Mouse (Mus musculus) embryonic facial prominence, embryonic 12.5 days (tissue): Measurements from ENCODE around the gene Tmtc2. TPM values are rescaled to one million over a fixed set of nuclear protein-coding genes. Genes with fewer than 3 reads are reported as not detected.

ENCODE experiments used
- ATAC-seq: fragments of 200-750 bp; cut with Nextera tagmentation; 2 replicates; pipeline ENCODE4 v1.8.0; 2017; ENCODE audit not compliant: insufficient number of reproducible peaks, insufficient read depth, low FRiP score, low TSS enrichment
- H3K27ac ChIP-seq: fragments of 300-500 bp; sonication (generic); 2 replicates; pipeline ENCODE4 v1.5.1; 2016; ENCODE audit warnings: mild to moderate bottlenecking
- H3K27me3 ChIP-seq: fragments of 300-500 bp; sonication (generic); 2 replicates; pipeline ENCODE4 v1.6.1; 2016; ENCODE audit warnings: mild to moderate bottlenecking, moderate library complexity
- H3K36me3 ChIP-seq: fragments of 300-500 bp; sonication (generic); 2 replicates; pipeline ENCODE4 v1.6.1; 2016; ENCODE audit warnings: mild to moderate bottlenecking
- H3K4me1 ChIP-seq: fragments of 300-500 bp; sonication (generic); 2 replicates; pipeline ENCODE4 v1.6.1; 2016
- H3K4me2 ChIP-seq: fragments of 300-500 bp; sonication (generic); replicated peaks from 2 replicates; pipeline ENCODE4 v1.6.1; 2016; ENCODE audit warnings: mild to moderate bottlenecking, moderate library complexity
- H3K4me3 ChIP-seq: fragments of 300-500 bp; sonication (generic); 2 replicates; pipeline ENCODE4 v1.5.1; 2016; ENCODE audit warnings: mild to moderate bottlenecking
- H3K9ac ChIP-seq: fragments of 300-500 bp; sonication (generic); 2 replicates; pipeline ENCODE4 v1.6.1; 2016; ENCODE audit warnings: mild to moderate bottlenecking, moderate library complexity
- H3K9me3 ChIP-seq: fragments of 300-500 bp; sonication (generic); 2 replicates; pipeline ENCODE4 v1.6.1; 2016; ENCODE audit warnings: mild to moderate bottlenecking, moderate library complexity
- WGBS: fragments of 180-500 bp; shearing (Covaris S2); methylation state at CpG from one replicate; pipeline ENCODE4 v1.1.7; 2016; 5-methylcytosine and 5-hydroxymethylcytosine counted together
- polyA plus RNA-seq: library from polyadenylated mRNA; unstranded; fragments of >200 nt; fragmentation: Nextera tagmentation; extraction: Ambion mirVana; gene quantifications from 2 replicates; pipeline ENCODE4 v1.2.1, GENCODE M21; 2016

Gene Tmtc2
- polyA plus RNA-seq, 1 experiment from 2014 or later, result 18.1 TPM

GRCm38 (mm10) chr10:105572301-105572700, 1.9 kb downstream of the Tmtc2 start:
- Histone ChIP-seq H3K9me3 (no peaks in the 10 kb centered on the region), H3K9ac (peak overlapping the region; percentile 31; the same call in 1 of the 2 replicates), H3K27me3 (no peaks in the 10 kb centered on the region), H3K4me1 (no peaks in the 10 kb centered on the region), H3K27ac (no peak overlapping the region), H3K4me2 (peak overlapping the region; percentile 82), H3K36me3 (no peaks in the 10 kb centered on the region), H3K4me3 (peak overlapping the region; percentile 64)
- WGBS, result 40% methylated on average over 7 of the region's 7 CpGs
- no peak for ATAC-seq

GRCm38 (mm10) chr10:105571831-105572230, 2.4 kb downstream of the Tmtc2 start:
- H3K9ac ChIP-seq, result no peak overlapping the region
- H3K36me3 ChIP-seq, result no peaks in the 10 kb centered on the region
- H3K4me2 ChIP-seq, result peak overlapping the region; percentile 82
- 63% methylated on average over 4 of the region's 4 CpGs for WGBS
- H3K4me3 ChIP-seq, result peak overlapping the region; percentile 64
- H3K27me3 ChIP-seq, result no peaks in the 10 kb centered on the region
- no peaks in the 10 kb centered on the region for H3K9me3 ChIP-seq
- no peak for ATAC-seq
- no peak overlapping the region for H3K27ac ChIP-seq
- no peaks in the 10 kb centered on the region for H3K4me1 ChIP-seq

GRCm38 (mm10) chr10:105571019-105571418, 3.2 kb downstream of the Tmtc2 start:
- Histone ChIP-seq H3K4me2 (peak overlapping the region; percentile 82), H3K27ac (no peak overlapping the region), H3K36me3 (no peaks in the 10 kb centered on the region), H3K4me1 (no peaks in the 10 kb centered on the region), H3K4me3 (no peak overlapping the region), H3K9me3 (no peaks in the 10 kb centered on the region), H3K9ac (no peak overlapping the region), H3K27me3 (no peaks in the 10 kb centered on the region)
- no peak for ATAC-seq
- WGBS, result 85% methylated on average over 8 of the region's 8 CpGs

GRCm38 (mm10) chr10:105569573-105569972, 4.7 kb downstream of the Tmtc2 start:
- Histone ChIP-seq H3K4me2 (no peak overlapping the region), H3K27ac (no peak overlapping the region)
- WGBS, result 84% methylated on average over 4 of the region's 4 CpGs

GRCm38 (mm10) chr10:105567825-105568531, 6.3 kb downstream of the Tmtc2 start:
- 75% methylated on average over 8 of the region's 8 CpGs for WGBS
- Histone ChIP-seq H3K27me3 (no peaks in the 10 kb centered on the region), H3K4me1 (0 out of 2 replicates have a peak, but pooled peaks cover 4% of the 10 kb centered on the region), H3K27ac (no peak overlapping the region), H3K9ac (no peak overlapping the region), H3K4me3 (no peak overlapping the region), H3K36me3 (no peaks in the 10 kb centered on the region), H3K9me3 (no peaks in the 10 kb centered on the region), H3K4me2 (no peak overlapping the region)
- no peak for ATAC-seq

More at GRCm38 (mm10) chr10:105569573-105569972, 4.7 kb downstream of the Tmtc2 start:
- Histone ChIP-seq H3K4me1 (no peaks in the 10 kb centered on the region), H3K9ac (no peak overlapping the region), H3K9me3 (no peaks in the 10 kb centered on the region), H3K4me3 (no peak overlapping the region), H3K27me3 (no peaks in the 10 kb centered on the region), H3K36me3 (no peaks in the 10 kb centered on the region)
- no peak for ATAC-seq

GRCm38 (mm10) chr10:105561548-105561947, 12.7 kb downstream of the Tmtc2 start:
- 89% methylated on average over 4 of the region's 4 CpGs for WGBS

GRCm38 (mm10) chr10:105557581-105557980, 16.7 kb downstream of the Tmtc2 start:
- no peak overlapping the region for H3K4me2 ChIP-seq
- WGBS, result 57% methylated on average over 5 of the region's 5 CpGs
- no peak overlapping the region for H3K4me3 ChIP-seq
- peaks cover 7% of the 10 kb centered on the region; the same call in 1 of the 2 replicates for H3K4me1 ChIP-seq
- H3K27ac ChIP-seq, result no peak overlapping the region
- H3K36me3 ChIP-seq, result no peaks in the 10 kb centered on the region
- H3K9me3 ChIP-seq, result no peaks in the 10 kb centered on the region
- H3K27me3 ChIP-seq, result no peaks in the 10 kb centered on the region
- ATAC-seq, result no peak
- H3K9ac ChIP-seq, result no peak overlapping the region

More at GRCm38 (mm10) chr10:105561548-105561947, 12.7 kb downstream of the Tmtc2 start:
- Histone ChIP-seq H3K4me3 (no peak overlapping the region), H3K27me3 (no peaks in the 10 kb centered on the region), H3K4me1 (peaks cover 10% of the 10 kb centered on the region; the same call in 1 of the 2 replicates), H3K36me3 (no peaks in the 10 kb centered on the region), H3K27ac (no peak overlapping the region), H3K9ac (no peak overlapping the region), H3K4me2 (no peak overlapping the region), H3K9me3 (no peaks in the 10 kb centered on the region)
- no peak for ATAC-seq

- no peak overlapping the region for H3K9ac ChIP-seq
- no peak overlapping the region for H3K4me2 ChIP-seq
- no peaks in the 10 kb centered on the region for H3K27me3 ChIP-seq
- H3K27ac ChIP-seq, result no peak overlapping the region
- no peaks in the 10 kb centered on the region for H3K9me3 ChIP-seq
- no peaks in the 10 kb centered on the region for H3K36me3 ChIP-seq
- no peak overlapping the region for H3K4me3 ChIP-seq
- 63% methylated on average over 6 of the region's 6 CpGs for WGBS
- ATAC-seq, result no peak
- H3K4me1 ChIP-seq, result peaks cover 7% of the 10 kb centered on the region; the same call in 1 of the 2 replicates
These were observed 17.2 kb downstream of the Tmtc2 start for GRCm38 (mm10) chr10:105556890-105557572.

- no peak overlapping the region for H3K27ac ChIP-seq
- no peak overlapping the region for H3K9ac ChIP-seq
- H3K36me3 ChIP-seq, result no peaks in the 10 kb centered on the region
- no peak overlapping the region for H3K4me3 ChIP-seq
- no peak for ATAC-seq
- WGBS, result 79% methylated on average over 2 of the region's 2 CpGs
- H3K4me1 ChIP-seq, result peaks cover 7% of the 10 kb centered on the region; the same call in 1 of the 2 replicates
- no peak overlapping the region for H3K4me2 ChIP-seq
- H3K27me3 ChIP-seq, result no peaks in the 10 kb centered on the region
- H3K9me3 ChIP-seq, result no peaks in the 10 kb centered on the region
These were observed 20.1 kb downstream of the Tmtc2 start for GRCm38 (mm10) chr10:105554153-105554552.

GRCm38 (mm10) chr10:105548040-105548439, 26.2 kb downstream of the Tmtc2 start:
- Histone ChIP-seq H3K4me1 (no peaks in the 10 kb centered on the region), H3K9ac (no peak overlapping the region), H3K27ac (no peak overlapping the region), H3K9me3 (no peaks in the 10 kb centered on the region), H3K36me3 (no peaks in the 10 kb centered on the region), H3K27me3 (no peaks in the 10 kb centered on the region), H3K4me3 (no peak overlapping the region), H3K4me2 (no peak overlapping the region)
- 85% methylated on average over 2 of the region's 2 CpGs for WGBS
- no peak for ATAC-seq

- Histone ChIP-seq H3K27me3 (no peaks in the 10 kb centered on the region), H3K4me1 (no peaks in the 10 kb centered on the region), H3K9me3 (no peaks in the 10 kb centered on the region), H3K4me3 (no peak overlapping the region), H3K9ac (no peak overlapping the region), H3K4me2 (no peak overlapping the region), H3K27ac (no peak overlapping the region), H3K36me3 (0 out of 2 replicates have a peak, but pooled peaks cover under 1% of the 10 kb centered on the region)
- WGBS, result 86% methylated on average over 2 of the region's 2 CpGs
- ATAC-seq, result no peak
These were observed 29.9 kb downstream of the Tmtc2 start for GRCm38 (mm10) chr10:105544004-105545003.
